Mouse (Mus musculus) midbrain, embryonic 11.5 days (tissue): Measurements from ENCODE around the gene Tcfl5. TPM values are rescaled to one million over a fixed set of nuclear protein-coding genes. Genes with fewer than 3 reads are reported as not detected.

ENCODE experiments used
- ATAC-seq: fragments of 200-750 bp; cut with Nextera tagmentation; 2 replicates; pipeline ENCODE4 v1.8.0; 2017; ENCODE audit warnings: moderate TSS enrichment, moderate library complexity; ENCODE audit not compliant: low FRiP score
- DNase-seq: peaks from one replicate; pipeline ENCODE4 v3.0.0; 2015; ENCODE audit warnings: low spot score; ENCODE audit errors: missing footprints
- H3K27ac ChIP-seq: fragments of 300-500 bp; sonication (generic); 2 replicates; pipeline ENCODE4 v1.5.1; 2014; ENCODE audit warnings: low read depth, low read length
- H3K27me3 ChIP-seq: fragments of 300-500 bp; sonication (generic); 2 replicates; pipeline ENCODE4 v1.6.1; 2014; ENCODE audit warnings: mild to moderate bottlenecking, low read length, moderate library complexity, mixed read lengths; ENCODE audit not compliant: control insufficient read depth, insufficient read depth
- H3K36me3 ChIP-seq: fragments of 300-500 bp; sonication (generic); 2 replicates; pipeline ENCODE4 v1.6.1; 2014; ENCODE audit warnings: mild to moderate bottlenecking, low read length, moderate library complexity, mixed read lengths; ENCODE audit not compliant: control insufficient read depth, insufficient read depth
- H3K4me1 ChIP-seq: fragments of 300-500 bp; sonication (generic); 2 replicates; pipeline ENCODE4 v1.6.1; 2014; ENCODE audit warnings: low read length; ENCODE audit not compliant: control insufficient read depth, insufficient read depth
- H3K4me2 ChIP-seq: fragments of 300-500 bp; sonication (generic); 2 replicates; pipeline ENCODE4 v1.6.1; 2014; ENCODE audit warnings: mild to moderate bottlenecking, moderate library complexity
- H3K4me3 ChIP-seq: fragments of 300-500 bp; sonication (generic); 2 replicates; pipeline ENCODE4 v1.5.1; 2014; ENCODE audit warnings: low read depth, low read length
- H3K9ac ChIP-seq: fragments of 300-500 bp; sonication (generic); 2 replicates; pipeline ENCODE4 v1.6.1; 2014; ENCODE audit warnings: low read length
- H3K9me3 ChIP-seq: fragments of 300-500 bp; sonication (generic); 2 replicates; pipeline ENCODE4 v1.6.1; 2016; ENCODE audit warnings: low read length; ENCODE audit not compliant: control insufficient read depth
- WGBS: fragments of 180-500 bp; shearing (Covaris S2); extraction: QIAGEN DNeasy Blood & Tissue Kit; methylation state at CpG from one replicate; pipeline ENCODE4 v1.1.7; 2014; 5-methylcytosine and 5-hydroxymethylcytosine counted together
- polyA plus RNA-seq: library from polyadenylated mRNA; unstranded; fragments of >200 nt; fragmentation: Nextera tagmentation; extraction: Ambion mirVana; gene quantifications from 2 replicates; pipeline ENCODE4 v1.2.1, GENCODE M21; 2014

The Tcfl5 gene
- polyA plus RNA-seq, 1 experiment from 2014 or later = 0.18 TPM

DNA sequence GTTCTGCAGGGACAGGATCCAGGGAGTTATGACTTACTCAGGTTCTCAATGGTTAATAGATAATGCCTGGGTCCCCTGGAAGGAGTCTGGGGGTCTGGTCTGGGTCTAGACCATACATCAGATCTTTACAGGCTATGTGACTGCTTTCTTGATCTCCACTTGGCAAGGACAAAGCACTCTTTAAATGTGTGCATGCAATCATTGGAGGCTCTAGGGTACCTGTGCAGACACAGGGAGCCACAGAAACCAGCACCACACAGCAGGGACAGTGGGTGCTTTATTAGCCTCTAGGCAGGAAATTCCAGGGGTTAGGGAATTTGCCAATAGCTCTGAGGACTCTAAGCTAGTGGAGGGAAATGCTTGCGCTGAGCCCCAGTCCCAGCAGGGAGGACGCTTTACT, 30.6 kb downstream of the Tcfl5 start:
- no peak overlapping the region for H3K9ac ChIP-seq
- 81% methylated on average over 2 of the region's 2 CpGs for WGBS
- no peak for DNase-seq

DNA sequence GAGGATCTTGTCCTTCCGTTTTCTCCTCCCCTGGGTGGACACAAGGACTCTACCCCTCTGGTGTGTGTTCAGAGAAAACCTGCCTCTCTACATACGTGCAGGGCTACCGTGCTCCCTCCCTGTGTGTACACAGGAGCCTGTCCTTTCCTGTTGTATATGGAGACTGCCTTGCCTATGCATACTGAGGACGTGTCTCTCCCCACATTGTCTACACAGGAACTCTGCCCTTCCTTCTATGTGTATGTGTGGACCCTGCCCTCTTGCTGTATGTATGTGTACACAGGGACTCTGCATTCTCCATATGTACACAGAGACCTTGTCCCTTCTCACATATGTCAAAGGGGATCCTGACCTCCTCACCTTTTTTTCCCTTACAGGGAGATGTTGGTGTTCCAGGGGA, 32.2 kb downstream of the Tcfl5 start:
- Histone ChIP-seq H3K4me2 (no peak overlapping the region), H3K36me3 (no peaks in the 10 kb centered on the region), H3K9ac (no peak overlapping the region; the same call in 1 of the 2 replicates), H3K27ac (no peak overlapping the region), H3K27me3 (no peaks in the 10 kb centered on the region), H3K9me3 (no peaks in the 10 kb centered on the region), H3K4me1 (no peaks in the 10 kb centered on the region), H3K4me3 (no peak overlapping the region)
- DNase-seq (no peak), ATAC-seq (no peak)
- WGBS = 83% methylated on average over 4 of the region's 4 CpGs

More for the DNA sequence above, 30.6 kb downstream of the Tcfl5 start:
- Histone ChIP-seq H3K4me2 (no peak overlapping the region), H3K4me1 (no peaks in the 10 kb centered on the region), H3K36me3 (no peaks in the 10 kb centered on the region), H3K27me3 (no peaks in the 10 kb centered on the region), H3K9me3 (no peaks in the 10 kb centered on the region), H3K27ac (no peak overlapping the region), H3K4me3 (no peak overlapping the region)
- ATAC-seq = no peak

DNA sequence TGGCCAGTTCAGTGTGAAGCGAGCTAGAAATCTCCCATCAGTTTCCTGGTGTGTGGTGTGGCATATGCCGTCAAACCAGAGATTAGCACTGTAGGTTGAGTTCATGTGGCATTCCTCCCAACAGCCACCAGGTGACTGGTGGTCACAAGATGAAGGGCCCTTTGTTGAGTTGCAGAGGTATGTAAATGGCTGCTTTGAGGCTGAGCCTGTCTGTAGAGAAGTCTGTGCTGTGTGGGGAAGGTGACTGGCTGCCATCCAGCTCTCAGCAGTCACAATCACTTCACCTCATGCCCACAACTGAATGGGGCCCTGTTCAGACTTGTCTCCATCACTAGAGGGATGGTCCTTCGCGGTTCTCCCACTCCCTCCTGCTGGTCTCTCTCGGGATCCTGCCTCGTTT, 37.7 kb downstream of the Tcfl5 start:
- no peaks in the 10 kb centered on the region for H3K9me3 ChIP-seq
- no peak overlapping the region for H3K9ac ChIP-seq
- WGBS = 61% methylated on average over 6 of the region's 6 CpGs
- no peak overlapping the region for H3K4me3 ChIP-seq
- H3K36me3 ChIP-seq = no peaks in the 10 kb centered on the region
- no peaks in the 10 kb centered on the region for H3K27me3 ChIP-seq
- no peak for DNase-seq
- ATAC-seq = no peak
- H3K4me2 ChIP-seq = no peak overlapping the region
- H3K4me1 ChIP-seq = no peaks in the 10 kb centered on the region
- no peak overlapping the region for H3K27ac ChIP-seq

GRCm38 (mm10) chr2:180600569-180601021, 41.9 kb downstream of the Tcfl5 start:
- H3K4me1 ChIP-seq = peaks cover 6% of the 10 kb centered on the region; the same call in 1 of the 2 replicates
- no peak overlapping the region for H3K4me3 ChIP-seq
- H3K4me2 ChIP-seq = no peak overlapping the region
- ATAC-seq = no peak
- WGBS = 12% methylated on average over 8 of the region's 9 CpGs
- DNase-seq = no peak
- peaks cover 18% of the 10 kb centered on the region for H3K27me3 ChIP-seq
- H3K9me3 ChIP-seq = no peaks in the 10 kb centered on the region
- no peak overlapping the region for H3K27ac ChIP-seq
- H3K36me3 ChIP-seq = no peaks in the 10 kb centered on the region
- no peak overlapping the region for H3K9ac ChIP-seq

DNA sequence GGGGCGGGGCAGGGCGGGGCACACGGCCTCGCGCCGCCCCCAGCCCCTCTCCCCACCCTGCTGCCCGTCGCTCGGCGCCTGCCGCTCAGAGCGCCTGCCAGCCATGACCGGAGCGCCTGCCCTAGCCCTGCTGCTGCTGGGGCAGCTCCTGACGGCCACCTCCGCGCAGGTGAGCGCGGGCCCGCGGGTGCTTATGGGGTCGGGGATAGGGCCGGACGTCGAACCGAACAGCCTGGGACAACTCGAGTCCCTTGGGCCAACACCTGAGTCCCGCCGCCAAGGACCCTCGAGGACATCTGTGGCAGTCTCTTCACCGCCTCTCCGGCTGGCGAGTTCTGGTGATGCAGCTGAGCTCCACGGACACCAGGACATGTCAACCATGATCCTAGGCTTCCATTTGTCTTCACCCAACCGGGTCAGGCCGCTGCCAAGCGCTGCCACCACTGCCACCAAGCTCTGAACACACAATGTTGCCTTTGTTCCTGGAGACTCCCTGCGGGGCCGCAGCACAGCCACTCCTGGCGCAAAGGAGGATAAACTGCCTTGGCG, 44.3 kb downstream of the Tcfl5 start:
- peak overlapping the region; percentile 20 for H3K4me3 ChIP-seq
- peak; percentile 40; the same call in 1 of the 2 replicates for ATAC-seq
- WGBS = under 1% methylated on average over 40 of the region's 41 CpGs
- H3K27ac ChIP-seq = no peak overlapping the region
- peak overlapping the region; percentile 44 for H3K4me2 ChIP-seq
- peaks cover 18% of the 10 kb centered on the region for H3K27me3 ChIP-seq
- no peak for DNase-seq
- peaks cover 13% of the 10 kb centered on the region for H3K36me3 ChIP-seq
- no peaks in the 10 kb centered on the region for H3K9me3 ChIP-seq
- 0 out of 2 replicates have a peak overlapping the region, but pooled peaks have one; percentile 31 for H3K9ac ChIP-seq
- H3K4me1 ChIP-seq = peaks cover 6% of the 10 kb centered on the region; the same call in 1 of the 2 replicates

- Histone ChIP-seq H3K27me3 (peaks cover 18% of the 10 kb centered on the region), H3K4me1 (peaks cover 6% of the 10 kb centered on the region; the same call in 1 of the 2 replicates), H3K9me3 (no peaks in the 10 kb centered on the region), H3K27ac (no peak within 1 kb of the TSS), H3K9ac (0 out of 2 replicates have a peak within 1 kb of the TSS, but pooled peaks have one; percentile 31), H3K4me2 (peak within 1 kb of the TSS; percentile 44), H3K36me3 (peaks cover 16% of the 10 kb centered on the region), H3K4me3 (peak within 1 kb of the TSS; percentile 20)
- WGBS = 39% methylated on average over 4 of the region's 4 CpGs
- no peak for ATAC-seq
- no peak for DNase-seq
Observed at GRCm38 (mm10) chr2:180597490-180597889, 45.0 kb downstream of the Tcfl5 start, which contains the start of gene Col9a3. Col9a3 (plus strand) TSS chr2:180597790.

GRCm38 (mm10) chr2:180589123-180589831, 53.2 kb downstream of the Tcfl5 start, which contains the start of gene Ogfr:
Ogfr (plus strand) TSS chr2:180589245.
- no peaks in the 10 kb centered on the region for H3K27me3 ChIP-seq
- WGBS = under 1% methylated on average over 67 of the region's 67 CpGs

GRCm38 (mm10) chr2:180588736-180589122, 53.8 kb downstream of the Tcfl5 start:
- Histone ChIP-seq H3K36me3 (peaks cover 17% of the 10 kb centered on the region), H3K4me3 (peak overlapping the region; percentile 59), H3K27ac (peak overlapping the region; percentile 71), H3K9ac (peak overlapping the region; percentile 71), H3K9me3 (no peaks in the 10 kb centered on the region), H3K4me2 (peak overlapping the region; percentile 72), H3K4me1 (peaks cover 14% of the 10 kb centered on the region), H3K27me3 (no peaks in the 10 kb centered on the region)
- 50% methylated on average over 6 of the region's 6 CpGs for WGBS
- ATAC-seq (peak; percentile 12), DNase-seq (no peak)

More at GRCm38 (mm10) chr2:180589123-180589831, 53.2 kb downstream of the Tcfl5 start, which contains the start of gene Ogfr:
- H3K36me3 ChIP-seq = peaks cover 23% of the 10 kb centered on the region
- peak within 1 kb of the TSS; percentile 71 for H3K9ac ChIP-seq
- no peaks in the 10 kb centered on the region for H3K9me3 ChIP-seq
- H3K27ac ChIP-seq = peak within 1 kb of the TSS; percentile 71
- peak within 1 kb of the TSS; percentile 59 for H3K4me3 ChIP-seq
- H3K4me1 ChIP-seq = peaks cover 9% of the 10 kb centered on the region
- ATAC-seq (peak; percentile 94), DNase-seq (peak; percentile 99)
- peak within 1 kb of the TSS; percentile 72 for H3K4me2 ChIP-seq

GRCm38 (mm10) chr2:180583154-180583507, 59.4 kb downstream of the Tcfl5 start:
- no peak overlapping the region; the same call in 1 of the 2 replicates for H3K27ac ChIP-seq
- no peaks in the 10 kb centered on the region for H3K27me3 ChIP-seq
- ATAC-seq = no peak
- peak overlapping the region; percentile 87 for H3K4me2 ChIP-seq
- H3K36me3 ChIP-seq = peaks cover 9% of the 10 kb centered on the region
- no peak for DNase-seq
- H3K9ac ChIP-seq = peak overlapping the region; percentile 95
- WGBS = 34% methylated on average over 7 of the region's 7 CpGs
- H3K4me3 ChIP-seq = peak overlapping the region; percentile 82
- no peaks in the 10 kb centered on the region for H3K9me3 ChIP-seq
- H3K4me1 ChIP-seq = peaks cover 11% of the 10 kb centered on the region
